Comparison of ENCODE assay signal across 1 mouse cellular context in the genomic region with DNA sequence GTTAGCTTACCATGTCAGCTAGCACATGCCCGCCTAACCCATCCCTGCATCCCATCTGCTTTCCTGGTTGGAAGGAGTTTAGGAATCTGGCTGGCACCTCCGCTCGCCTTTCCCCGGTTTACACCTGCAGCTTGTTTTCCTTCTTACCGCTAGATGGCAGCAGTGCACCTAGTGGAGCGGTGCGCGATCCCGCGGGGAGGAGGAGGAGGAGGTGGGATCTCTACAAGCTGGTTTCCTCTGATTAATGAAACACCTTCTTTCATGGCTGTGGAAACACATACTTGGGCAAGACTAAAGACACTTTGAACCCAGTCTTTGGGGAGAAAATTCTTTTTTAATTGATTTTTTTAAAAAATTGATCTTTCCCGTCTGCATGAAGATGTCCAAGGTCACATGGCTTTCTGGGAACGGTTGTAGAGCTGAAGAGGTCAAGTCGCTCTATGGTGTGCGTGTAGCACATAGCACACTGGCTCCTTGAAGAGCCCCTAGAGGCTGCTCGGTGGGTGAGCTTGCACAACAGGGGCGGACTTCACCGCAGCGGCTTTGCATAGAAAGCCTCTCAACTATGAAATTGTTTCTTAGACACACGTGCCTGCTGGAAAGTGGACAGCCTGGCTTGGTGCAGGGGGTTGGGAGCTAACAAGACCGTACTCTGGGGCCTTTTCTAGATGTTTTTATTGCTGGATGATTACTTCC.
TF ChIP-seq lines count a peak whose summit lies in the region.

No protein-coding gene starts in this region.

TF ChIP-seq in CH12.LX, 34 proteins besides CTCF, POLR2A, EP300 and RAD21:
- TF ChIP-seq JUN (IDR thresholded peaks at IDR 0.05; ENCODE audit: insufficient read depth, low read depth, low read length) (no peak), CHD2 (IDR thresholded peaks at IDR 0.05; ENCODE audit: low read length) (0 out of 2 replicates have a peak, but pooled peaks have one; percentile 25), RCOR1 (conservative IDR thresholded peaks at IDR 0.05; ENCODE audit: low read depth, low read length) (peak; percentile 84; the same call in 1 of the 2 replicates), JUND (conservative IDR thresholded peaks at IDR 0.05; ENCODE audit: low read depth, low read length) (peak; percentile 32; the same call in 1 of the 2 replicates), MAFK (IDR thresholded peaks at IDR 0.05; ENCODE audit: insufficient replicate concordance, low read length) (no peak; the same call in 1 of the 2 replicates), MEF2A (IDR thresholded peaks at IDR 0.05; ENCODE audit: borderline replicate concordance, low read depth, low read length) (0 out of 2 replicates have a peak, but pooled peaks have one; percentile 39), USF2 (conservative IDR thresholded peaks at IDR 0.05; ENCODE audit: low read depth, low read length) (peak; percentile 46), SMC3 (IDR thresholded peaks at IDR 0.05; ENCODE audit: low read depth, low read length) (peak; percentile 92), MXI1 (IDR thresholded peaks at IDR 0.05; ENCODE audit: low read depth, low read length) (peak; percentile 81), IRF4 (IDR thresholded peaks at IDR 0.05; ENCODE audit: low read depth, low read length) (peak; percentile 60; the same call in 1 of the 2 replicates), SIN3A (IDR thresholded peaks at IDR 0.05; ENCODE audit: low read length) (peak; percentile 75), USF1 (IDR thresholded peaks at IDR 0.05; ENCODE audit: low read depth, low read length) (peak; percentile 39; the same call in 1 of the 2 replicates), ZNF384 (IDR thresholded peaks at IDR 0.05; ENCODE audit: low read depth, low read length) (0 out of 2 replicates have a peak, but pooled peaks have one; percentile 12), MAZ (IDR thresholded peaks at IDR 0.05; ENCODE audit: low read depth, low read length) (peak; percentile 97), MYC (IDR thresholded peaks at IDR 0.05; ENCODE audit: low read depth, low read length) (peak; percentile 77; the same call in 1 of the 2 replicates), MAX (IDR thresholded peaks at IDR 0.05; ENCODE audit: low read length) (peak; percentile 81), TBP (conservative IDR thresholded peaks at IDR 0.05; ENCODE audit: low read depth, low read length) (no peak), ZMIZ1 (IDR thresholded peaks at IDR 0.05; ENCODE audit: low read depth, low read length) (no peak), ZC3H11A (IDR thresholded peaks at IDR 0.05; ENCODE audit: low read depth, low read length) (peak; percentile 60), GABPA (IDR thresholded peaks at IDR 0.05; ENCODE audit: insufficient replicate concordance, low read depth, low read length) (no peak), BHLHE40 (IDR thresholded peaks at IDR 0.05; ENCODE audit: low read depth, low read length) (peak; percentile 85), TCF12 (IDR thresholded peaks at IDR 0.05; ENCODE audit: low read depth, low read length) (no peak)
